16 mouse cellular contexts compared by ENCODE assay signal in the genomic region with DNA sequence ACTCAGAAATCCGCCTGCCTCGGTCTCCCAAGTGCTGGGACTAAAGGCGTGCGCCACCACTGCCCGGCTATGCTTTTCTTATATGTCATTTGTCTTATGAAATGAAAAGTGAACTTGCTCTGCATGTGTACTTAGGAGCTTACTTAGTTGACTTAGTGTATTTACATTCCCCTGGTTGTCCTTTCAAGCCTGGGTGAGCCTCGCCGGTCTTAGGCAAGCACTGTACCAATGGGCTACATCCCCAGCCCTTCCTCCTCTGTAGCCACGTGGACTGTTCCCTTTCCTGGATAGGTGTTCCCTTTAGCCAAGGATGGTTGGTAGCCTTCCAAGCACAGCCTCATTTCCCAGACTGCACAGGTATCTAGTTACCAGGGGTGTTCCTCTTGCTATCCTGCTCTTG. TPM values are rescaled to one million over a fixed set of nuclear protein-coding genes. Genes with fewer than 3 reads are reported as not detected.
DNase-seq lines count a peak whose midpoint lies in the region; ATAC-seq and TF ChIP-seq lines count a peak whose summit lies in the region.
"Had no signal": no experiment of that assay in that cellular context is flagged by ENCODE, and none has a peak within 500 bp of the region (broad histone marks: within the 10 kb centered on the region; RNA-seq: fewer than 3 reads in every experiment).

No protein-coding gene starts in this region.

- no peak for TF ChIP-seq CTCF in gastrocnemius, adult 2 months (IDR thresholded peaks at IDR 0.05)
- no peak for TF ChIP-seq CTCF in liver, embryonic 14.5 days (IDR thresholded peaks at IDR 0.05; ENCODE audit: low read depth)

- intact Hi-C loops in gastrocnemius, adult 2 months (cut with DNase I), result no loop called here
- intact Hi-C loops in gastrocnemius, postnatal 14 days (cut with DNase I; ENCODE audit: low total_unique reads), result no loop called here

- no peak overlapping the region for H3K9ac ChIP-seq in liver, embryonic 14.5 days (replicated peaks)
- H3K9ac ChIP-seq: limb, embryonic 13.5 days had no signal

- no peak overlapping the region for H3K27ac ChIP-seq in gastrocnemius, adult 2 months
- H3K27ac ChIP-seq in liver, embryonic 14.5 days, result no peak overlapping the region
- H3K27ac ChIP-seq: limb, embryonic 13.5 days had no signal

- no peak overlapping the region for H3K4me2 ChIP-seq in liver, embryonic 14.5 days (ENCODE audit: low read depth)
- H3K4me2 ChIP-seq: heart, embryonic 11.5 days; limb, embryonic 13.5 days had no signal

- H3K36me3 ChIP-seq in liver, embryonic 14.5 days (replicated peaks; ENCODE audit: control insufficient read depth, insufficient read depth, low read depth), result no peaks in the 10 kb centered on the region

- peak; percentile 33 for DNase-seq in gastrocnemius, adult 2 months
- no peak for DNase-seq in gastrocnemius, postnatal 14 days
- DNase-seq in ES-CJ7 (ENCODE audit: low read depth, low spot score), result peak; percentile 74
- DNase-seq in liver, embryonic 14.5 days (ENCODE audit: low read depth in 3 of 3, low spot score in 3 of 3), result peak in 1 of 3 experiments; percentile 14
- DNase-seq in lung, postnatal 25 days (ENCODE audit: low spot score), result peak; percentile 82
- no peak for DNase-seq in adrenal gland, postnatal 14 days
- DNase-seq in thymus, postnatal 25 days, result no peak
- DNase-seq: cerebellum, postnatal 36 days had no signal

- peaks cover 0 to 6% of the 10 kb centered on the region in 2 experiments; a peak in 2 of 4 replicates for H3K4me1 ChIP-seq in liver, embryonic 14.5 days (replicated peaks; ENCODE audit: control insufficient read depth in 2 of 2, insufficient read depth in 2 of 2, low read length in 1 of 2)
- H3K4me1 ChIP-seq: limb, embryonic 13.5 days had no signal

- no peak overlapping the region for H3K4me3 ChIP-seq in gastrocnemius, adult 2 months
- H3K4me3 ChIP-seq in liver, embryonic 14.5 days (ENCODE audit: insufficient read depth in 1 of 2, low read depth in 2 of 2, low read length in 2 of 2), result no peak overlapping the region
- H3K4me3 ChIP-seq: limb, embryonic 13.5 days had no signal

- no peaks in the 10 kb centered on the region for H3K27me3 ChIP-seq in liver, embryonic 14.5 days (ENCODE audit: control insufficient read depth, insufficient read depth, low read length)
- H3K27me3 ChIP-seq: limb, embryonic 13.5 days had no signal

- peak; percentile 46; the same call in 1 of the 2 replicates for ATAC-seq in liver, embryonic 14.5 days (ENCODE audit: insufficient read depth)
- ATAC-seq in granulocyte monocyte progenitor cell, adult 5-6 weeks (replicated peaks; ENCODE audit: poor library complexity, severe bottlenecking), result no peak
- ATAC-seq: midbrain, embryonic 16.5 days had no signal

- no peaks in the 10 kb centered on the region for H3K9me3 ChIP-seq in liver, embryonic 14.5 days (ENCODE audit: control insufficient read depth, low read length)
- H3K9me3 ChIP-seq: limb, embryonic 13.5 days had no signal

- TF ChIP-seq EP300 in liver, embryonic 14.5 days (IDR thresholded peaks at IDR 0.05; ENCODE audit: low read depth), result no peak

- WGBS in liver, embryonic 14.5 days (ENCODE audit: insufficient replicate concordance), result 66% methylated on average over 8 of the region's 8 CpGs

RNA-seq across cellular contexts. Expression of gene Fam25c, which starts 6.2 kb away (rescaled TPM):
- total RNA-seq in gastrocnemius, adult 2 months (2021), result not detected
- total RNA-seq in gastrocnemius, postnatal 14 days (2021), result under 1 TPM in 1 of 2 experiments, not detected in 1; 0.66 TPM
- 0.48 TPM in 1 of 2 replicates, not detected in the other for polyA plus RNA-seq in liver, embryonic 14.5 days (2012; rRNA removed)
- polyA plus RNA-seq in liver, embryonic 14.5 days (2014; fragmentation: Nextera tagmentation; extraction: Ambion mirVana), result 0.28 and 0.40 TPM in 2 replicates
- 4.0 TPM in 1 of 2 replicates, not detected in the other for total RNA-seq in adrenal gland, postnatal 14 days (2021)
- total RNA-seq in granulocyte monocyte progenitor cell, adult 5-6 weeks (2014; fragmentation: Nextera tagmentation), result not detected in 2 replicates
- total RNA-seq in granulocyte monocyte progenitor cell, adult 5-6 weeks (2017), result not detected in 2 replicates
- total RNA-seq: hematopoietic stem cell, adult 5-6 weeks; layer of hippocampus, postnatal 25 days; neutrophil, adult 5-6 weeks had no signal
- polyA plus RNA-seq: heart, embryonic 11.5 days; intestine, embryonic 14.5 days; midbrain, embryonic 16.5 days had no signal

RNA-seq across cellular contexts. Expression of gene Sncg, which starts 25.6 kb away (rescaled TPM):
- total RNA-seq in gastrocnemius, adult 2 months (2021), result 1 to 10 TPM; 4.0 to 4.8 TPM
- total RNA-seq in gastrocnemius, postnatal 14 days (2021), result 1 to 10 TPM; 3.0 to 9.9 TPM
- 0.17 and 0.21 TPM in 2 replicates for polyA plus RNA-seq in liver, embryonic 14.5 days (2012; rRNA removed)
- not detected in 2 replicates for polyA plus RNA-seq in liver, embryonic 14.5 days (2014; fragmentation: Nextera tagmentation; extraction: Ambion mirVana)
- total RNA-seq in adrenal gland, postnatal 14 days (2021), result 17.4 and 33.4 TPM in 2 replicates
- total RNA-seq in granulocyte monocyte progenitor cell, adult 5-6 weeks (2014; fragmentation: Nextera tagmentation), result not detected in 2 replicates
- not detected in 2 replicates for total RNA-seq in granulocyte monocyte progenitor cell, adult 5-6 weeks (2017)
- total RNA-seq: hematopoietic stem cell, adult 5-6 weeks; neutrophil, adult 5-6 weeks had no signal

RNA-seq across cellular contexts. Expression of gene Mmrn2, which starts 26.3 kb away (rescaled TPM):
- total RNA-seq in gastrocnemius, adult 2 months (2021), result 10 to 100 TPM; 10.3 to 12.4 TPM
- 10 to 100 TPM; 16.6 to 20.1 TPM for total RNA-seq in gastrocnemius, postnatal 14 days (2021)
- polyA plus RNA-seq in liver, embryonic 14.5 days (2012; rRNA removed), result 1.0 and 1.1 TPM in 2 replicates
- polyA plus RNA-seq in liver, embryonic 14.5 days (2014; fragmentation: Nextera tagmentation; extraction: Ambion mirVana), result 1.3 and 1.8 TPM in 2 replicates
- total RNA-seq in adrenal gland, postnatal 14 days (2021), result 34.2 and 35.1 TPM in 2 replicates
- total RNA-seq in granulocyte monocyte progenitor cell, adult 5-6 weeks (2014; fragmentation: Nextera tagmentation), result not detected in 2 replicates
- total RNA-seq in granulocyte monocyte progenitor cell, adult 5-6 weeks (2017), result not detected in 2 replicates
- total RNA-seq: hematopoietic stem cell, adult 5-6 weeks; neutrophil, adult 5-6 weeks had no signal

RNA-seq across cellular contexts. Expression of gene Glud1, which starts 38.5 kb away (rescaled TPM):
- total RNA-seq in gastrocnemius, adult 2 months (2021), result 100 to 1,000 TPM; 112 to 139 TPM
- total RNA-seq in gastrocnemius, postnatal 14 days (2021), result 100 to 1,000 TPM; 110 to 129 TPM
- 140 and 186 TPM in 2 replicates for polyA plus RNA-seq in liver, embryonic 14.5 days (2012; rRNA removed)
- polyA plus RNA-seq in liver, embryonic 14.5 days (2014; fragmentation: Nextera tagmentation; extraction: Ambion mirVana), result 145 and 151 TPM in 2 replicates
- 217 and 322 TPM in 2 replicates for total RNA-seq in adrenal gland, postnatal 14 days (2021)
- 127 and 141 TPM in 2 replicates for total RNA-seq in granulocyte monocyte progenitor cell, adult 5-6 weeks (2014; fragmentation: Nextera tagmentation)
- total RNA-seq in granulocyte monocyte progenitor cell, adult 5-6 weeks (2017), result 180 and 222 TPM in 2 replicates

RNA-seq across cellular contexts. Expression of gene Shld2, which starts 38.7 kb away (rescaled TPM):
- 10 to 100 TPM; 10.7 to 11.8 TPM for total RNA-seq in gastrocnemius, adult 2 months (2021)
- total RNA-seq in gastrocnemius, postnatal 14 days (2021), result 1 to 10 TPM; 6.8 to 7.0 TPM
- polyA plus RNA-seq in liver, embryonic 14.5 days (2012; rRNA removed), result 2.0 and 3.0 TPM in 2 replicates
- 4.8 and 5.6 TPM in 2 replicates for polyA plus RNA-seq in liver, embryonic 14.5 days (2014; fragmentation: Nextera tagmentation; extraction: Ambion mirVana)
- total RNA-seq in adrenal gland, postnatal 14 days (2021), result 12.2 and 13.0 TPM in 2 replicates
- 6.6 and 16.8 TPM in 2 replicates for total RNA-seq in granulocyte monocyte progenitor cell, adult 5-6 weeks (2014; fragmentation: Nextera tagmentation)
- total RNA-seq in granulocyte monocyte progenitor cell, adult 5-6 weeks (2017), result 7.9 and 17.8 TPM in 2 replicates

Comparison
In these comparisons a context has a peak if more than half of its experiments do, and no peak if none do; other contexts are left out.
1. DNase-seq: peak in gastrocnemius, adult 2 months (single experiment), ES-CJ7 (single experiment) and lung, postnatal 25 days (single experiment); none in gastrocnemius, postnatal 14 days (single experiment), adrenal gland, postnatal 14 days (single experiment) and thymus, postnatal 25 days (single experiment).
2. RNA of gene Sncg, which starts 25.6 kb away (total RNA-seq): 17.4 to 33.4 TPM in adrenal gland, postnatal 14 days, 3.0 to 9.9 TPM in gastrocnemius, postnatal 14 days and 4.0 to 4.8 TPM in gastrocnemius, adult 2 months; not detected in granulocyte monocyte progenitor cell, adult 5-6 weeks; every median in the first group is over 4 times any median in the second.
3. RNA of gene Mmrn2, which starts 26.3 kb away (total RNA-seq): 34.2 to 35.1 TPM in adrenal gland, postnatal 14 days, 16.6 to 20.1 TPM in gastrocnemius, postnatal 14 days and 10.3 to 12.4 TPM in gastrocnemius, adult 2 months; not detected in granulocyte monocyte progenitor cell, adult 5-6 weeks; every median in the first group is over 10 times any median in the second.